Comparison of ENCODE assay signal across 10 mouse cellular contexts in the genomic region with DNA sequence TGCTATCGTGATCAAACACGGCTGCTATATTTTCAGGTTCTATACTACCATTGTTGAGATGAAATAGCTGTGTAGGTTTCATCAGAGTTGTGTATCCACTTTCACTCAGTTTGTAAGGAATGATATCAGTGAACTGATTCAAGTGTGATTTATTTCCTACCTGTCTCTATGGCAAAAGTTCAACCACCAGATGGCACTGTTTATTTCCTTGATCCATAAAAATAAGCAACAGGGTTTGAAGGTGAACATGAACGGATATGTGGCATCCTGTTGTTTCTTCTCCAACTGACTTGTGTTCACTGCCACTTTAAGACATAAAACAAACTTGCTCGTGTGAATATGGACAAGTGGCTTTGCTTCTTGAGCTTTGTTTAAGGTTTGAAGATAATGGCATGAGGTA.
A peak's percentile ranks its signal among the peaks of the same experiment; 100 is the strongest.
DNase-seq lines count a peak whose midpoint lies in the region; ATAC-seq and TF ChIP-seq lines count a peak whose summit lies in the region.
"Had no signal": no experiment of that assay in that cellular context is flagged by ENCODE, and none has a peak within 500 bp of the region (broad histone marks: within the 10 kb centered on the region; RNA-seq: fewer than 3 reads in every experiment).

No protein-coding gene starts in this region.

- H3K4me1 ChIP-seq in kidney, embryonic 14.5 days (ENCODE audit: control insufficient read depth, insufficient read depth, low read length), result no peaks in the 10 kb centered on the region
- H3K4me1 ChIP-seq: limb, embryonic 12.5 days; stomach, embryonic 15.5 days had no signal

- H3K9ac ChIP-seq in kidney, embryonic 14.5 days (ENCODE audit: low read depth, low read length), result no peak overlapping the region
- H3K9ac ChIP-seq: limb, embryonic 12.5 days; stomach, embryonic 15.5 days had no signal

- 0 out of 2 replicates have a peak, but pooled peaks have one; percentile 17 for TF ChIP-seq CTCF in brain, embryonic 14.5 days (IDR thresholded peaks at IDR 0.05; ENCODE audit: borderline replicate concordance, extremely low read depth, insufficient read depth, insufficient read length)

- WGBS in kidney, embryonic 14.5 days, result 57% methylated on average over 4 of the region's 4 CpGs

- no peak overlapping the region for H3K4me3 ChIP-seq in kidney, embryonic 14.5 days (ENCODE audit: low read length)
- H3K4me3 ChIP-seq: limb, embryonic 12.5 days; stomach, embryonic 15.5 days had no signal

- no peaks in the 10 kb centered on the region for H3K36me3 ChIP-seq in kidney, embryonic 14.5 days (ENCODE audit: control insufficient read depth, insufficient read depth, low read length)
- H3K36me3 ChIP-seq: limb, embryonic 12.5 days; stomach, embryonic 15.5 days had no signal

- no peak for ATAC-seq in kidney, embryonic 14.5 days (ENCODE audit: low FRiP score, low TSS enrichment)

- no peak for TF ChIP-seq POLR2A in brain, embryonic 14.5 days (IDR thresholded peaks at IDR 0.05; ENCODE audit: borderline replicate concordance, extremely low read depth, insufficient read depth, insufficient read length, poor library complexity, severe bottlenecking)

- H3K27me3 ChIP-seq in kidney, embryonic 14.5 days (ENCODE audit: control insufficient read depth, insufficient read depth, low read length), result no peaks in the 10 kb centered on the region
- H3K27me3 ChIP-seq: limb, embryonic 12.5 days; stomach, embryonic 15.5 days had no signal

- DNase-seq in kidney, adult 9 months, result peak; percentile 55
- DNase-seq in ES-CJ7 (ENCODE audit: low read depth, low spot score), result peak; percentile 61
- DNase-seq in brain, embryonic 14.5 days (ENCODE audit: low read depth), result peak; percentile 87
- peak; percentile 6 for DNase-seq in induced T-regulatory cell, adult 2 months (ENCODE audit: low read depth)
- no peak for DNase-seq in spleen, adult 18-20 months
- no peak for DNase-seq in thymus, postnatal 4 days
- no peak for DNase-seq in ovary, postnatal 14 days (ENCODE audit: low spot score)

- no peak overlapping the region for H3K27ac ChIP-seq in kidney, embryonic 14.5 days (ENCODE audit: low read depth, low read length)
- H3K27ac ChIP-seq: limb, embryonic 12.5 days; stomach, embryonic 15.5 days had no signal

- H3K9me3 ChIP-seq in kidney, embryonic 14.5 days (ENCODE audit: control insufficient read depth, low read length), result no peaks in the 10 kb centered on the region
- H3K9me3 ChIP-seq: limb, embryonic 12.5 days; stomach, embryonic 15.5 days had no signal

- H3K4me2 ChIP-seq in kidney, embryonic 14.5 days (replicated peaks; ENCODE audit: low read depth, low read length), result no peak overlapping the region
- H3K4me2 ChIP-seq: limb, embryonic 12.5 days; stomach, embryonic 15.5 days had no signal

Comparison
In these comparisons a context has a peak if more than half of its experiments do, and no peak if none do; other contexts are left out.
1. DNase-seq: peak in kidney, adult 9 months (single experiment), ES-CJ7 (single experiment), brain, embryonic 14.5 days (single experiment) and induced T-regulatory cell, adult 2 months (single experiment); none in spleen, adult 18-20 months (0 of 2), thymus, postnatal 4 days (single experiment) and ovary, postnatal 14 days (single experiment).